Mouse (Mus musculus) stomach, embryonic 16.5 days (tissue): Measurements from ENCODE around the gene Ybx2. TPM values are rescaled to one million over a fixed set of nuclear protein-coding genes. Genes with fewer than 3 reads are reported as not detected.

Experiments used
- ATAC-seq: fragments of 200-750 bp; cut with Nextera tagmentation; 2 replicates; pipeline ENCODE4 v1.8.0; 2017; ENCODE audit warnings: moderate number of reproducible peaks, moderate TSS enrichment; ENCODE audit not compliant: insufficient read depth, low FRiP score
- H3K27ac ChIP-seq: fragments of 300-500 bp; sonication (generic); 2 replicates; pipeline ENCODE4 v1.5.1; 2014; ENCODE audit warnings: low read length
- H3K27me3 ChIP-seq: fragments of 300-500 bp; sonication (generic); 2 replicates; pipeline ENCODE4 v1.6.1; 2014; ENCODE audit warnings: low read length, control low read depth, mixed read lengths; ENCODE audit not compliant: control insufficient read depth, insufficient read depth
- H3K36me3 ChIP-seq: fragments of 300-500 bp; sonication (generic); 2 replicates; pipeline ENCODE4 v1.6.1; 2014; ENCODE audit warnings: low read length; ENCODE audit not compliant: control insufficient read depth, insufficient read depth
- H3K4me1 ChIP-seq: fragments of 300-500 bp; sonication (generic); 2 replicates; pipeline ENCODE4 v1.6.1; 2014; ENCODE audit warnings: low read length, control low read depth, mixed read lengths; ENCODE audit not compliant: control insufficient read depth, insufficient read depth
- H3K4me2 ChIP-seq: fragments of 300-500 bp; sonication (generic); 2 replicates; pipeline ENCODE4 v1.6.1; 2014; ENCODE audit warnings: low read depth, low read length, mixed read lengths
- H3K4me3 ChIP-seq: fragments of 300-500 bp; sonication (generic); replicated peaks from 2 replicates; pipeline ENCODE4 v1.5.1; 2014; ENCODE audit warnings: mild to moderate bottlenecking, low read length
- H3K9ac ChIP-seq: fragments of 300-500 bp; sonication (generic); 2 replicates; pipeline ENCODE4 v1.6.1; 2014; ENCODE audit warnings: low read length
- H3K9me3 ChIP-seq: fragments of 300-500 bp; sonication (generic); replicated peaks from 2 replicates; pipeline ENCODE4 v1.6.1; 2016; ENCODE audit warnings: low read length, control low read depth; ENCODE audit not compliant: control insufficient read depth
- WGBS: fragments of 180-500 bp; shearing (Covaris S2); extraction: QIAGEN DNeasy Blood & Tissue Kit; methylation state at CpG from one replicate; pipeline ENCODE4 v1.1.7; 2014; 5-methylcytosine and 5-hydroxymethylcytosine counted together
- polyA plus RNA-seq: library from polyadenylated mRNA; unstranded; fragments of >200 nt; fragmentation: Nextera tagmentation; extraction: Ambion mirVana; gene quantifications from 2 replicates; pipeline ENCODE4 v1.2.1, GENCODE M21; 2015

Ybx2 gene
- polyA plus RNA-seq, 1 experiment from 2014 or later, result 3.8 TPM

- H3K27ac ChIP-seq, result no peak overlapping the region
- H3K9me3 ChIP-seq, result no peaks in the 10 kb centered on the region
- no peaks in the 10 kb centered on the region for H3K27me3 ChIP-seq
- peaks cover 12% of the 10 kb centered on the region for H3K4me1 ChIP-seq
- H3K36me3 ChIP-seq, result no peaks in the 10 kb centered on the region
- H3K9ac ChIP-seq, result no peak overlapping the region
- no peak overlapping the region for H3K4me3 ChIP-seq
- no peak for ATAC-seq
- WGBS, result 76% methylated on average over 3 of the region's 3 CpGs
- no peak overlapping the region for H3K4me2 ChIP-seq
Observed at GRCm38 (mm10) chr11:69930967-69931537, 4.5 kb upstream of the Ybx2 start.

- Histone ChIP-seq H3K27ac (no peak overlapping the region), H3K9ac (no peak overlapping the region), H3K4me1 (peaks cover 19% of the 10 kb centered on the region), H3K36me3 (no peaks in the 10 kb centered on the region), H3K4me3 (no peak overlapping the region), H3K9me3 (no peaks in the 10 kb centered on the region), H3K4me2 (no peak overlapping the region), H3K27me3 (no peaks in the 10 kb centered on the region)
- 64% methylated on average over 8 of the region's 8 CpGs for WGBS
- no peak for ATAC-seq
Observed at GRCm38 (mm10) chr11:69931769-69932168, 3.8 kb upstream of the Ybx2 start.

GRCm38 (mm10) chr11:69932254-69932653 is 3.3 kb upstream of the Ybx2 start:
- Histone ChIP-seq H3K4me2 (no peak overlapping the region), H3K9me3 (no peaks in the 10 kb centered on the region), H3K27me3 (no peaks in the 10 kb centered on the region), H3K4me3 (no peak overlapping the region), H3K4me1 (peaks cover 24% of the 10 kb centered on the region), H3K9ac (no peak overlapping the region), H3K27ac (no peak overlapping the region), H3K36me3 (no peaks in the 10 kb centered on the region)
- no peak for ATAC-seq
- WGBS, result 46% methylated on average over 3 of the region's 3 CpGs

GRCm38 (mm10) chr11:69933066-69933465 is 2.5 kb upstream of the Ybx2 start:
- WGBS, result 61% methylated on average over 4 of the region's 4 CpGs
- Histone ChIP-seq H3K9ac (no peak overlapping the region), H3K36me3 (no peaks in the 10 kb centered on the region), H3K27me3 (no peaks in the 10 kb centered on the region; the same call in 1 of the 2 replicates), H3K4me1 (peaks cover 27% of the 10 kb centered on the region), H3K9me3 (no peaks in the 10 kb centered on the region), H3K4me3 (no peak overlapping the region), H3K4me2 (no peak overlapping the region), H3K27ac (no peak overlapping the region)
- no peak for ATAC-seq

- H3K4me1 ChIP-seq, result peaks cover 27% of the 10 kb centered on the region
- ATAC-seq, result peak; percentile 46; the same call in 1 of the 2 replicates
- WGBS, result 1% methylated on average over 18 of the region's 18 CpGs
- peak overlapping the region; percentile 47 for H3K4me2 ChIP-seq
- H3K9ac ChIP-seq, result no peak overlapping the region
- peak overlapping the region; percentile 20; the same call in 1 of the 2 replicates for H3K4me3 ChIP-seq
- no peaks in the 10 kb centered on the region; the same call in 1 of the 2 replicates for H3K27me3 ChIP-seq
- no peak overlapping the region for H3K27ac ChIP-seq
- no peaks in the 10 kb centered on the region for H3K36me3 ChIP-seq
- H3K9me3 ChIP-seq, result no peaks in the 10 kb centered on the region
Observed at GRCm38 (mm10) chr11:69934169-69934568, 1.4 kb upstream of the Ybx2 start.

GRCm38 (mm10) chr11:69934681-69935080 is 915 bp upstream of the Ybx2 start:
- Histone ChIP-seq H3K4me2 (peak overlapping the region; percentile 47), H3K4me3 (no peak overlapping the region), H3K9ac (no peak overlapping the region), H3K36me3 (no peaks in the 10 kb centered on the region), H3K9me3 (no peaks in the 10 kb centered on the region), H3K27me3 (no peaks in the 10 kb centered on the region; the same call in 1 of the 2 replicates), H3K27ac (no peak overlapping the region), H3K4me1 (peaks cover 27% of the 10 kb centered on the region)
- ATAC-seq, result no peak
- 12% methylated on average over 6 of the region's 6 CpGs for WGBS

GRCm38 (mm10) chr11:69936156-69936555 is 560 bp downstream of the Ybx2 start:
- no peaks in the 10 kb centered on the region; the same call in 1 of the 2 replicates for H3K27me3 ChIP-seq
- H3K9ac ChIP-seq, result peak overlapping the region; percentile 72
- WGBS, result 1% methylated on average over 30 of the region's 30 CpGs
- ATAC-seq, result peak; percentile 12; the same call in 1 of the 2 replicates
- H3K36me3 ChIP-seq, result no peaks in the 10 kb centered on the region
- no peak overlapping the region for H3K27ac ChIP-seq
- peak overlapping the region; percentile 52 for H3K4me3 ChIP-seq
- no peaks in the 10 kb centered on the region for H3K9me3 ChIP-seq
- peak overlapping the region; percentile 100 for H3K4me2 ChIP-seq
- H3K4me1 ChIP-seq, result peaks cover 27% of the 10 kb centered on the region

GRCm38 (mm10) chr11:69936714-69937347 is 1.2 kb downstream of the Ybx2 start:
- 37% methylated on average over 9 of the region's 9 CpGs for WGBS
- no peaks in the 10 kb centered on the region for H3K9me3 ChIP-seq
- no peaks in the 10 kb centered on the region; the same call in 1 of the 2 replicates for H3K27me3 ChIP-seq
- H3K4me2 ChIP-seq, result peak overlapping the region; percentile 100
- H3K36me3 ChIP-seq, result no peaks in the 10 kb centered on the region
- no peak overlapping the region for H3K9ac ChIP-seq
- ATAC-seq, result no peak
- H3K27ac ChIP-seq, result no peak overlapping the region
- H3K4me3 ChIP-seq, result no peak overlapping the region
- H3K4me1 ChIP-seq, result peaks cover 27% of the 10 kb centered on the region

- 30% methylated on average over 4 of the region's 4 CpGs for WGBS
- Histone ChIP-seq H3K4me1 (peaks cover 27% of the 10 kb centered on the region), H3K4me2 (no peak overlapping the region), H3K27me3 (no peaks in the 10 kb centered on the region; the same call in 1 of the 2 replicates), H3K4me3 (no peak overlapping the region), H3K9ac (peak overlapping the region; percentile 3; the same call in 1 of the 2 replicates), H3K9me3 (no peaks in the 10 kb centered on the region), H3K36me3 (no peaks in the 10 kb centered on the region), H3K27ac (peak overlapping the region; percentile 7; the same call in 1 of the 2 replicates)
- 0 out of 2 replicates have a peak, but pooled peaks have one; percentile 4 for ATAC-seq
Observed at GRCm38 (mm10) chr11:69937385-69937784, 1.8 kb downstream of the Ybx2 start.
